Mouse (Mus musculus) heart, adult 9 months (tissue): Measurements from ENCODE around the gene Strc.
"Not testable (repeated sequence)": the region's sequence is repeated elsewhere in the genome, so short reads cannot be mapped to it uniquely, and the experiment has no call there.

Source experiments
- DNase-seq, 2 experiments: peaks; one replicate each; pipeline ENCODE4 v3.0.0; 2022; ENCODE audit warnings: low spot score in 2 of 2

Strc gene

GRCm38 (mm10) chr2:121386961-121387575, at the start of gene Strc:
Gene Strc, minus strand, starts transcription at chr2:121387168.
- not testable (repeated sequence) for DNase-seq

GRCm38 (mm10) chr2:121434854-121435253, 47.9 kb upstream of the Strc start:
- DNase-seq, result no peak

- no peak for DNase-seq
Observed at GRCm38 (mm10) chr2:121425890-121426289, 38.9 kb upstream of the Strc start.

- no peak for DNase-seq
Observed at GRCm38 (mm10) chr2:121423166-121423565, 36.2 kb upstream of the Strc start.

GRCm38 (mm10) chr2:121418476-121418875, 31.5 kb upstream of the Strc start:
- no peak for DNase-seq

GRCm38 (mm10) chr2:121416356-121416755, 29.4 kb upstream of the Strc start:
- no peak for DNase-seq

- no peak for DNase-seq
Observed at GRCm38 (mm10) chr2:121415591-121415990, 28.6 kb upstream of the Strc start.

- DNase-seq, result no peak
Observed at GRCm38 (mm10) chr2:121415103-121415502, 28.1 kb upstream of the Strc start.

- DNase-seq, result peak; percentile 29 to 46
Observed at GRCm38 (mm10) chr2:121414139-121414685, 27.2 kb upstream of the Strc start.

- peak; percentile 96 to 97 for DNase-seq
Observed at GRCm38 (mm10) chr2:121413387-121414042, 26.5 kb upstream of the Strc start, which contains the start of the genes Pdia3 and Catsper2. Gene Pdia3, plus strand, starts transcription at chr2:121413775. Gene Catsper2, minus strand, starts transcription at chr2:121413792.

GRCm38 (mm10) chr2:121412843-121413386, 25.9 kb upstream of the Strc start:
- no peak for DNase-seq

- no peak for DNase-seq
Observed at GRCm38 (mm10) chr2:121408160-121408559, 21.2 kb upstream of the Strc start.

- DNase-seq, result no peak
Observed at GRCm38 (mm10) chr2:121403296-121403695, 16.3 kb upstream of the Strc start.

- DNase-seq, result peak in 1 of 2 experiments; percentile 60
Observed at GRCm38 (mm10) chr2:121396624-121397023, 9.7 kb upstream of the Strc start.

GRCm38 (mm10) chr2:121374766-121375165, 12.2 kb downstream of the Strc start:
- DNase-seq, result no peak

GRCm38 (mm10) chr2:121372266-121372665, 14.7 kb downstream of the Strc start:
- no peak for DNase-seq

GRCm38 (mm10) chr2:121370921-121371320, 16.0 kb downstream of the Strc start:
- DNase-seq, result no peak

GRCm38 (mm10) chr2:121368831-121369230, 18.1 kb downstream of the Strc start:
- no peak for DNase-seq

GRCm38 (mm10) chr2:121363656-121364055, 23.3 kb downstream of the Strc start:
- no peak for DNase-seq

GRCm38 (mm10) chr2:121359461-121359860, 27.5 kb downstream of the Strc start:
- DNase-seq, result no peak

- DNase-seq, result no peak
Observed at GRCm38 (mm10) chr2:121358381-121358780, 28.6 kb downstream of the Strc start.

- no peak for DNase-seq
Observed at GRCm38 (mm10) chr2:121357961-121358360, 29.0 kb downstream of the Strc start.

GRCm38 (mm10) chr2:121357494-121357893, 29.5 kb downstream of the Strc start, which contains the start of gene Ckmt1:
Gene Ckmt1, plus strand, starts transcription at chr2:121357714.
- no peak for DNase-seq
